Mouse (Mus musculus): Measurements from ENCODE around the gene Psme3.
"Not testable (repeated sequence)": the region's sequence is repeated elsewhere in the genome, so short reads cannot be mapped to it uniquely, and the experiment has no call there.

Psme3 gene

DNA sequence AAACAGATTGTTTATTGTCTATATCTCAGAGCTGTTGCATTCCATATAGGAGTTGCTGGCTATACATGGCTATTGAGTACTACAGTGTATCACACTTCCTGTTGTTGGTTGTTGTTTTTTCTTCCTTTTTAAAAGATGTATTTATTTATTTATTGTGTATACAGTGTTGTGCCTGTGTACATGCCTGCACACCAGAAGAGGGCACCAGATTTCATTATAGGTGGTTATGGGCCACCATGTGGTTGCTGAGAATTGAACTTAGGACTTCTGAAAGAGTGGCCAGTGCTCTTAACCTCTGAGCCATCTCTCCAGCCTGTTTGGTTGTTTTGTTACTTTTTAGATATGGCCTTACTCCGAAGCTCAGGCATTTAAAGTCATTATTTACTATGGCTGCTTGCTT, 1.4 kb upstream of the Psme3 start:
- DNase-seq = no peak

GRCm38 (mm10) chr11:101315082-101315650, 847 bp upstream of the Psme3 start:
- DNase-seq = no peak

- DNase-seq = no peak
Observed at GRCm38 (mm10) chr11:101316501-101316917, 496 bp downstream of the Psme3 start.

DNA sequence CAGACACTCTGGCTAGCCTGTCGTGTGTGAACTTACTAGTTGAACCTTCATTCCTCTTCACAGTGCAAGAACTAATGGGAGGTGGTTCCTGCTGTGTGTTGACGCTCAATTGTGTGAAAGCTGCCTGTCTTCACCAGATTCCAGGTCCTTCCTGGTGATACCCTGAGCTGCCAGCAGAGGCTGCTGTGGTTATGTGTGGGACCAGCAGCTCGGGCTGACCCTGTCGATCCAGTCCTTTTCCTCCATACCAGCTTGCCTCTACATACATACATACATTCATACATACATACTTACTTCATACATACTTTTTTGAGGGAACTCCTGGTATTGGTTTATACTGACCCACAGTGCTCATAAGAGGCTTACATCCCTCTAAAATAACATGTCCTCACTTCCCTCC, 7.6 kb downstream of the Psme3 start:
- DNase-seq = peak; percentile 57

GRCm38 (mm10) chr11:101324763-101325162, 8.8 kb downstream of the Psme3 start, which contains the start of gene Aoc2:
Gene Aoc2 (plus strand): TSS chr11:101325063.
- DNase-seq = no peak

GRCm38 (mm10) chr11:101325201-101325600, 9.2 kb downstream of the Psme3 start:
- not testable (repeated sequence) for DNase-seq

DNA sequence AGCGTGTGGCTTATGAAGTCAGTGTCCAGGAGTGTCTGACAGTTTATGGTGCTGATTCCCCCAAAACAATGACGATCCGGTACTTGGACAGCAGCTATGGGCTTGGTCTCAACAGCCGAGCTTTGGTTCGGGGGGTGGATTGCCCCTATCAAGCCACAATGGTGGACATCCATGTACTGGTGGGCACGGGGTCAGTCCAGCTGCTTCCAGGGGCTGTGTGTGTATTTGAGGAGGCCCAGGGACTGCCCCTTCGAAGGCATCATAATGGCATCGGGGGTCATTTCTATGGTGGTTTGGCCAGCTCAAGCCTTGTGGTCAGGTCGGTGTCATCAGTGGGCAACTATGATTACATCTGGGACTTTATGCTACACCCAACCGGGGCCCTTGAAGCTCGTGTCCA, 10.1 kb downstream of the Psme3 start:
- DNase-seq = no peak

- DNase-seq = no peak
Observed at GRCm38 (mm10) chr11:101327311-101327710, 11.3 kb downstream of the Psme3 start.

DNA sequence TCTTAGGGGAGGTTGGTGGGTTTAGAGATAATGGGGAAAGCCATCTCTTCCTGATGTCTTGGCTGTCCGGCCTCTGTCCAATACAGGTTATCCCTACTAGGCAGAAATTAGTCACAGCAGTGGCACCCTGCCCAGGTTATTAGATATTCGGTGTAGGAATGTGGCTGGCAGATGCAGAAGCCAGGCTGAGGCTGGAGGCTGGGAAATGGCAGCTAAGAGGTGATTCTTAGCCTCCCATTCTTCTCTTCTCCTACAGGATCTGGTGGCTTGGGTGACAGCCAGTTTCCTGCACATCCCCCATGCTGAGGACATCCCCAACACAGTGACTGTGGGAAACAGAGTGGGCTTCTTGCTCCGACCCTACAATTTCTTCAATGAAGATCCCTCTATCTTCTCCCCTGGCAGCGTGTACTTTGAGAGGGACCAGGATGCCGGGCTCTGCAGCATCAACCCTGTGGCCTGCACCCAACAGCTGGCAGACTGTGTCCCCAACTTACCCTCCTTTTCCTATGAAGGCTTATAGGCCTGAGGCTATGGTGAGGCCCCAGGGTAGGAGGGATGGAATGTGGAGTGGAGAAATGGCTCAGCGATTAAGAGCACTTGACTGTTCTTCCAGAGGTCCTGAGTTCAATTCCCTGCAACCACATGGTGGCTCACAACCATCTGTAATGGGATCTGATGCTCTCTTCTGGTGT, 13.1 kb downstream of the Psme3 start:
- DNase-seq = no peak

DNA sequence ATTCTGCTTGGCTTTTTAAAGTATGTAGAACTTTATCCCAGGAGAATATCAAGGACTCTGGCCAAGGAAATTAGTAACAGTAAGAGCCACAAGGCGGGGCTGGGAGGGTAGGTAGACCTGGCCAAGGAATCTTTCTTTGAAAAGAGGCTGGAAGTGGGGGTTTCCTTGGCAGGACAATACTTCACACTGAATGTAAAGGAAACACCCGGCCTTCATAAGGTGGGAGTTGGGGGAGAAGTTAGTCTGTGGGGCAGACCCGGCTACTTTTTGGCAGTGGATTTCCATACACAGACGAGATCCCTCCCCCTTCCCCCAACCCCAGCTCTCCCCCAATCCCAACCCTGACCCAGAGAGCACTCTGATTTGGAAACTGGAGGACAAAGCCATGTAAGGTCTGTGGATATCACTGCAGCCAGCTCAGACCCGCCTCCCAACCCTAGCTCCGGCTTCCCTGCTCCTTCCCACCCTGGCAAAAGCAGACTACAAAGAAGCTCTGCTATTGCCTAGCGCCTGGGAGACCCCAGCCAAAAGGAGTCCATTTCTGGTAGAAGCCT, 14.4 kb downstream of the Psme3 start, which contains the start of gene Aoc3:
Gene Aoc3 (plus strand): TSS at position 235 of the 554 bp plus-strand sequence.
- DNase-seq = no peak

DNA sequence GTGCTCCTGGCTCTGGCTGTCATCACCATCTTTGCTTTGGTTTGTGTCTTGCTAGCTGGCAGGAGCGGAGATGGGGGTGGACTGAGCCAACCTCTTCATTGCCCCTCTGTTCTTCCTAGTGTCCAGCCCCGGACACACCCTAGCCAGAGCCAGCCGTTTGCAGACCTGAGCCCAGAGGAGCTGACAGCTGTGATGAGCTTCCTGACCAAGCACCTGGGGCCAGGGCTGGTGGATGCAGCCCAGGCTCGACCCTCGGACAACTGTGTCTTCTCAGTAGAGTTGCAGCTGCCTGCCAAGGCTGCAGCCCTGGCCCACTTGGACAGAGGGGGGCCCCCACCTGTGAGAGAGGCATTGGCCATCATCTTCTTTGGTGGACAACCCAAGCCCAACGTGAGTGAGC, 14.9 kb downstream of the Psme3 start:
- DNase-seq = not testable (repeated sequence)

- no peak for DNase-seq
Observed at GRCm38 (mm10) chr11:101332537-101332936, 16.5 kb downstream of the Psme3 start.

DNA sequence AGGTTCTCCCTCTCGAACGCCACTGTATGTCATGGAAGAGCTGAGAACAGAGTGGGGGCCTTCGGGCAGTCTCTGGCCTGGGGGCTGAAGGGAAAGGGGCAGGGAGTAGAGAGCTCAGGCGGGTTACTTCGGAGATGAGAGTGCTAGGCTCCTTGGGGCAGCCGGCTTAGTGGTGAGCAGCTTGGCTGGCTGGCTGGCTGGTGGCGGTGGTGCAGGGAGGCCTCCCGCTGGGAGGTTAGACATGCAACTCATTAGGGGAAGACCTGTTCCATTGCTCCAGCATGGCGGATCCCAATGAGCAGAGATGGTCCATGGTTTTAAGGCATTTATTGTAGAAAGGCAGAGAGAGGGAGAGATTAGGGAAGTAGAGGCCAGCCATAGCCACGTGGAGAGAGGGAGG, 18.0 kb downstream of the Psme3 start:
- no peak for DNase-seq

DNA sequence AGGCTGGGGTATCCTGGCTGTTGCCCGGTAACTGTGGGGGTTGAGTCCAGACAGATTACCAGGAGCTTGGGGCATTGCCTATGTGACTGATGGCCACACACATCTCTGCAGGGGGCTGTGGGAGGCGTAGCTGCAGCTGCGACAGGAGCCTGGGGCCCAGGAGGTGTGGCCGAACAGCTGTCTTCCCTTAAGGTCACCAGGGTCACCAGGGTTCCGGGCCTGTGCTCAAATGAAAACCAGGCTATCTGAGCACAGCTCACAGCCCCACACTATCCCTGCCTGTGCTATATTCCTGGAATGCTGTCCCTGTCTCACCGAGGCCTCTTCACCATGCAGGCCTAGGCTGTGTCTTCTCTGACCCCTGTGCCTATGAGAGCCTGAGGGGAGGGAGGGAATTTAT, 18.5 kb downstream of the Psme3 start:
- DNase-seq = no peak

DNA sequence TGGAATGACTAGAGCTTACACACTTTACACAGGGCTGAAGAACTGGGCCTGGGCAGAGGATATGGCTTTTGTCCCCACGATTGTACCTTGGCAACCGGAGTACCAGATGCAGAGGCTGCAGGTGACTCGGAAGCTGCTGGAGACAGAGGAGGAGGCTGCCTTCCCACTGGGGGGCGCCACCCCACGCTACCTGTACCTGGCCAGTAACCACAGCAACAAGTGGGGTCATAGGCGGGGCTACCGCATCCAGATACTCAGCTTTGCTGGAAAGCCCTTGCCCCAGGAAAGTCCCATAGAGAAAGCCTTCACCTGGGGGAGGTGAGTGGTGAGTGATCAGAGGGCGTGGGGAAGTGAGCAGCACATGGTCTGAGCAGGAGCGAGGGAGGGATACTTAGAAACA, 19.7 kb downstream of the Psme3 start:
- no peak for DNase-seq

- peak; percentile 41 for DNase-seq
Observed at GRCm38 (mm10) chr11:101338123-101338760, 22.2 kb downstream of the Psme3 start.

GRCm38 (mm10) chr11:101347083-101347775, 31.2 kb downstream of the Psme3 start:
- no peak for DNase-seq

- no peak for DNase-seq
Observed at GRCm38 (mm10) chr11:101348774-101349173, 32.8 kb downstream of the Psme3 start.

GRCm38 (mm10) chr11:101349216-101349615, 33.2 kb downstream of the Psme3 start:
- DNase-seq = no peak

DNA sequence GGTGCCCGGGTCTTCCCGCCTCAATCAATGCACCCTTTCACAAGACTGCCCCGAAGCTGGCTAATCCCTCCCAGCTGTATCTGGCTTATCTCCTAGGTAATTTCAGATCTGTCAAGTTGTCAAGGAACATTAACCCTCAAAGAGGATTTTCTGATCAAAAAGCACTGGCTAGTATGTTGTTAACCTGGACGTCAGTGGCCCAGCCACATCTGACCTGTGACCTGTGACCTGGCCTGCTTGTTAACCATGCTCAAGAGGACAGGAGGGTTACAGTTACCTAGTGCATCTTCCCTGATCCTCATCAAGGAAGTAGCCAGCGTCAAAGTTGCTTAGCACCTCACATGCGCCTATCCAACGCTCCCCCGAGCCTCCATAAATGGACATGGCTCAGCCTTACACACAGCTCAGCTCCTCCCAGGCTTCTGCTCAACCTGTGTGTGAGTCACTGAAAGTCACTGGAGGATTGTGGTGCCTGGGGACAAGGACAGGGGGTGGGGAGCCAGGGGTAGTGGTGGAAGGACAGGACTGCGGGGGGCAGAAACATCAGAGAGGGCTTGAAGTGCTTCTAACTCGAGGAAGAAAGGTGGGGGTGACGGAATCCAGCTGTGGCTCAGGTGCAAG, 35.2 kb downstream of the Psme3 start:
- DNase-seq = no peak

- DNase-seq = no peak
Observed at GRCm38 (mm10) chr11:101351721-101352111, 35.7 kb downstream of the Psme3 start.

DNA sequence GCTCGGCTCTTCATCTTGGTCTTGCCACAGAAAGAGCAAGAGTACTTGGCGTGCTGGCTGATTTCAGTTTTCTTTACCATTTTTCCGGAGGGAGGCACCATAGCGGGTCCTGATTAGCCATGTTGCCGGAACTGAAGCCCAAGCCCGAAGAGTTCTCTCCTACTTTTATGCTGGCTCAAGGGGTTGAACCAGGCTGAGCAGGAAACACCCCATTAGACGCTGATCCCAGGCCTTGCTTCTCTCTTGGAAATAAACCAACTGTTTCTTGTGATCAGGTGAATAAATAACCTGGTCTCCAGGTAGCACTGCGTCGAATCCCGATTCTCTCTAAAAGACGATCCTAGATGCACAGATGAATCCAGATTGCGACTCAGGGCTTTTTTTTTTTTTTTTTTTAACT, 37.4 kb downstream of the Psme3 start:
- DNase-seq = no peak

All from cerebellum, adult 9-11 months (tissue).